Mouse (Mus musculus) ES-Bruce4 (cell line): ENCODE data around the gene Pogz. TPM values are rescaled to one million over a fixed set of nuclear protein-coding genes. Genes with fewer than 3 reads are reported as not detected.

ENCODE experiments used
- polyA plus RNA-seq: library from polyadenylated mRNA; stranded (reverse); fragments of >200 nt; gene quantifications from 2 replicates; pipeline ENCODE4 v1.2.4, GENCODE M21; 2011; ENCODE audit warnings: low read depth; ENCODE audit not compliant: missing spikeins, insufficient read depth, insufficient read length

The Pogz gene
- polyA plus RNA-seq, 1 experiment = 92.6 TPM

Other genes starting within 250 kb of the Pogz start
- not detected in 2 replicates for gene Gm10972, start 194.5 kb upstream of the Pogz start, polyA plus RNA-seq
- gene Tuft1, start 178.7 kb upstream of the Pogz start, polyA plus RNA-seq = 18.4 and 21.5 TPM in 2 replicates
- gene Selenbp2, start 144.0 kb upstream of the Pogz start, polyA plus RNA-seq = 3.3 TPM in 1 of 2 replicates, not detected in the other
- 65.5 and 69.2 TPM in 2 replicates for gene Cgn, start 51.1 kb upstream of the Pogz start, polyA plus RNA-seq
- 331 and 345 TPM in 2 replicates for gene Psmb4, start 49.4 kb downstream of the Pogz start, polyA plus RNA-seq
- gene Selenbp1, start 95.5 kb downstream of the Pogz start, polyA plus RNA-seq = 0.68 and 1.3 TPM in 2 replicates
- 24.8 and 25.1 TPM in 2 replicates for gene Rfx5, start 116.5 kb downstream of the Pogz start, polyA plus RNA-seq
- gene Pi4kb, start 137.2 kb downstream of the Pogz start, polyA plus RNA-seq = 11.3 and 12.8 TPM in 2 replicates
- gene Zfp687, start 177.9 kb downstream of the Pogz start, polyA plus RNA-seq = 37.7 and 56.5 TPM in 2 replicates
- 286 and 316 TPM in 2 replicates for gene Psmd4, start 205.0 kb downstream of the Pogz start, polyA plus RNA-seq